Mouse (Mus musculus): Measurements from ENCODE around the gene Iqgap2.

The Iqgap2 gene

GRCm38 (mm10) chr13:95884455-95884854 lies 7.3 kb downstream of the Iqgap2 start:
- no peak for ATAC-seq (ENCODE audit: low TSS enrichment)

DNA sequence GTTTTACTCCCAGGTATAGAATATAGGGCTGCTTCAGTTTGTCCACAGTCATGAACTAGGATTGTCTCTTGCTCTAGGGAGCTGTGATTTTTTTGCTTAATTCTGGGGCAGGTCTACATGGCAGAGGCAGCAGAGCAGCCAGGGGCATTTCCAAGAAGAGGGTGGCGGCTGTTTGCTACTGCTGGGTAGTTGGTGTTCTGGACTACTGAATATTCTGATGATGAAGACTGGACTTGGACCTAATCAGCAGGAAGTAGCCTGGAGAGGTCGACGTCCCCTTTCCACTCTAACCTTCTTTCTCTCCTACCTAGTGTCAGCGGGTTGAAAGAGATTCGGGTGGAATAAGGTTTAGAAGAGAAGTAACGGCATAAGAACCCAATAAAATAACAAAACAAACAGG lies 9.7 kb downstream of the Iqgap2 start:
- ATAC-seq (ENCODE audit: low TSS enrichment), result no peak

- no peak for ATAC-seq (ENCODE audit: low TSS enrichment)
These were observed 10.3 kb downstream of the Iqgap2 start for GRCm38 (mm10) chr13:95881427-95881826.

DNA sequence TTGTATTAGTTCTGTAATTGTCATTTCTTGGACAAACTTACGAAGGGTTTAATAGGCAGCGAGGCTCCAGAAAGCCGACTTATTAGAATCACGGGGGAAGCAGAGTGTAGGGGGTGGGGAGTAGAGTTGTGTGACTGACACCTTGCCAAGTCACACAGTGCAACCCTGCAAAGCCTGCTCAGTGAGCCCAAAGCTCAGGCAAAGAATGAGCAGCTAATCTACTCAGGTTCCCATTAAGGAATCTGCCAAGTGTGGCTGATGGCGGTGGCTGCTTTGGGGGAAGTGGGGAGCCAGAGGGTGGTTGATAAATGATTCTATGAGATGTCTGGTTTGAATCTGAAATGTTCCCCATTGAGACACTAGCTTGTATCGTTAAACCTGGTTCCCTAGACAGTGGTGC lies 11.1 kb downstream of the Iqgap2 start:
- ATAC-seq (ENCODE audit: low TSS enrichment), result 0 out of 2 replicates have a peak, but pooled peaks have one; percentile 31

DNA sequence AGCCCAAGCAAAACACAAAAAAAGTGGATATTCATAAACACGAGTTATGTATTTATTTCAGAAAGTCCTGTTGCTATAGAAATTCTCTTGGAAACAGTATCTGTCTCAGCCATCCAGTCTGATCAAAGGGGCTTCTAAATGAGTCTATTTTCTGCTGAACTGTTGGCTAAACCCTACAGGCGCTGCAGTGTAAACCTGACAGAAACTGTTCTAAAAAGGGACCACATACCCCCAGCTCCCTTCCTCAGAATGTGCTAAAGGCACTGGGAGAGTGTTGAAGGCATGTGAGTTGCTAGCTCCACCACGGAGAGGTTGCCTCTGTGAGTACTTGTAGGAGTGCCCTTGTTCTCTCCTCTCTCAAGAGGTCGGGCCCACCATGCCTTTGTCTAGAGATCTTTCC lies 19.7 kb downstream of the Iqgap2 start:
- ATAC-seq (ENCODE audit: low TSS enrichment), result peak; percentile 78

DNA sequence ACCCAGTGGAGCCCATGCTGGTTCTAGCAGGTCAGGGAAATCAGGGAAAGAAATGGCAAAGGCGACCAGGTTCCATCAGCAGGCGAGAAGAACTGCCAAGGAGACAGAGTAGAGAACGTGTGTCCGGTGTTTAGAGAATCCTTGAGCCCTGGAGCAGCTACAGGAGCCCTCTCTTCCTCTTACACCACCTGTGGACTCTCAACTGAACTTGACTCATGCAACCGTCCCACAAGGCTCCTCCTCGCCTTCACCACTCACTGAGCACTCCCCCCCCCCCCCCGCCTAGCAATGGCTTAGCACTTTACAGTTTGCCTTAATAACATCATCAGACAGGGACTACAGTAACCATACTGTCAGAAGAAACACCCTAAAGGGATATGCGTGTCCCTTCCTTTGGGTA lies 21.1 kb downstream of the Iqgap2 start:
- ATAC-seq (ENCODE audit: low TSS enrichment), result no peak

DNA sequence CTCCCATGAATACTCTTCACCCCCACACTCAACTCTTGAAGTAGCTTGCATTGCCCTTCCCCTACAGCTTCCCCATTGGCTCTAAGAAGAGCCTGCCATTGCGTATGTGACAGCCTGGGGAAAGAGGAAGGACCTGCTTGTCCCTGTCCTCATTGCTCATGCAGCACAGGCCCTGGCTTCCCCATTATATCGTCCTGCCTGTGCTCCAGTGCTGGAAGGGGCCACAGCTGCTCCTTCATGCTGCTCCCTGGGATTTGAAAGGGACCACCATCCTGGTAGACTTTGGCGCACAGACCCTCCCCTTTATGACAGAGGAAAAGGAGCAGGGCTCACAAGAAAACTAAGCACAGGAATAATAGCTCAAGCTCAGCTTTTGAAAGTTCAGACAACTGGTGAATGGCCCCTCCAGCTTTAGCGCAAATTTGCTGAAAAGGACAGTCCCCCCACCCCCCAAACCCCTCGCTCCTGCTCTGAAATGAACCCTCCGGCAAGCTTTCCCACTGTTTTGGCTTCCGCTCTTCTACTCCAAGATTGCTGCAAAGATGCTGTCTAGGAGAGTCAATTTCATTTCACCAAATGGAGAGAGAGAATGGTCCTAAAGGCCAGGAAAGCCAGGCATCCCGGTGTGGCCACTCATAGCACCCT lies 22.7 kb downstream of the Iqgap2 start:
- peak; percentile 36; the same call in 1 of the 2 replicates for ATAC-seq (ENCODE audit: low TSS enrichment)

- ATAC-seq (ENCODE audit: low TSS enrichment), result no peak
These were observed 29.5 kb downstream of the Iqgap2 start for GRCm38 (mm10) chr13:95862201-95862600.

DNA sequence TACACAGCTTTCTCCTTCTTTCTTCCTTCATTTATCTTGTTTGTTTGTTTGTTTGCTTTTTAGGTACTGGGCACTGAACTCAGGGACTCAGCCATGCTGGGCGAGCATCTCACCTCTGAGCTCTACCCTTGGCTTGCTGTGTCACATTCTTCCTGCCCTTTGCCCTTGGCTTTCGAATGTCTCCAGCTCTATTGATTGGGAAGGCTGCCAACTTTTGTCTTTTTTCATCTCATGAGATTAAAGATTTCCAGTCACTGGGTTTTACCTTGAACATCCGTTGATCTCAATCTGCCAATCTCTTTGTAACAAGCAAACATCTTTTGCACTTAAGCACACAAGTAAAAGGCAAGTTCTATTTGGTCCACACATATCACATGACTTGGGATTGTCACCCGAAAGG lies 32.5 kb downstream of the Iqgap2 start:
- no peak for ATAC-seq (ENCODE audit: low TSS enrichment)

DNA sequence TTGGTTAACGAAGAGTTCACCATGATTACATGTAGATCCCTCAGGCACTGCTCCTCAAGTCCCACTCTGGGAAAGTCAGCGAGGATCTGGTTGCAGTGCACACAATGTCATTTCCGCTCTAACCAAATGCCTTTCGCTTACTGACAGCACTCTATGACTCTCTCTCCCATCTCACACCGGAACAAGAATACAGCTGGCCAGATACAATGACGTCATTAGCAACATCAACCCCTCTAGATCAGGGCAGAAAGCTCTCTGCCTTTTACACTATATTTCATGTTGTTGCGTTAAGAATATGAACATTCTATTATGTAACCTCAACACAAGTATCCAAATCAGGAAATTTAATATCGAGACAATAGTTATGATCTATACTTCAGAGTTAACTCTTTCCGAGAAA lies 32.9 kb downstream of the Iqgap2 start:
- no peak for ATAC-seq (ENCODE audit: low TSS enrichment)

DNA sequence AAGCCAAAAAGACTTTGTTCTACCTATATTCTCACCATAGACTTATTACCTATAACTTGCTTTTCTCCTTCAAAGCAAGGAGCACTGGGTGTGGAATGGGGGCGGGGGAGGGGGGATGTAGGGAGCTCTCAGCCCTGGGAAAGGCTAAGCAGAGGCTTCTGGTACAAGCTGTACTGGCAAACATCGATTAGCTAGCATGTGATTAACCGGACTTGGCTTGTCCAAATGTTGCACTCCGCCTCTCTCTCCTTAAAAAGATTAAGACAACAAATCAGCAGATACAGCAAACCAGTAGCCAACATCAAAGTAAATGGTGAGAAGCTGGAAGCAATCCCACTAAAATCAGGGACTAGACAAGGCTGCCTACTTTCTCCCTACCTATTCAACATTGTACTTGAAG lies 36.2 kb downstream of the Iqgap2 start:
- no peak for ATAC-seq (ENCODE audit: low TSS enrichment)

- ATAC-seq (ENCODE audit: low TSS enrichment), result 0 out of 2 replicates have a peak, but pooled peaks have one; percentile 23
These were observed 40.1 kb downstream of the Iqgap2 start for GRCm38 (mm10) chr13:95851611-95852010.

DNA sequence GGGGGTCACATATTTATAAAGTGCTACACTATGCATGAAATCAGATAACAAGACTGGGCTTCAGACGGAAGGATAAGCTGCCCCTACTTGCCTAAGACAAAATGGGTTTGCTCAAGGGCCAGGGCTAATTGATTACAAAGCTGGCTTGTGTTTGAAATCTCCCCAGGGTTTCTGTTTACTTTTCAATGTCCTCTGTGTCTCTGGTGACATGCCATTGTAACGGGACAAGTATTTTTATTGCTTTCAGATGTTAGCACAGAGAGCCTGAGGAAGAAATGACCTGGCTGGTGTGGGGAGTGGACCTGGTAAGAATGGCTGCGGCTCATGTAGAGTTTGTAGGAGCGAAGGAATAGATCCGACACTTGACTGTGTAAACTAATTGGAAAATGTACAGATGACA lies 41.3 kb downstream of the Iqgap2 start:
- ATAC-seq (ENCODE audit: low TSS enrichment), result no peak

- ATAC-seq (ENCODE audit: low TSS enrichment), result peak; percentile 90
These were observed 42.2 kb downstream of the Iqgap2 start for GRCm38 (mm10) chr13:95849501-95850007.

- no peak for ATAC-seq (ENCODE audit: low TSS enrichment)
These were observed 45.4 kb downstream of the Iqgap2 start for GRCm38 (mm10) chr13:95846364-95846763.

DNA sequence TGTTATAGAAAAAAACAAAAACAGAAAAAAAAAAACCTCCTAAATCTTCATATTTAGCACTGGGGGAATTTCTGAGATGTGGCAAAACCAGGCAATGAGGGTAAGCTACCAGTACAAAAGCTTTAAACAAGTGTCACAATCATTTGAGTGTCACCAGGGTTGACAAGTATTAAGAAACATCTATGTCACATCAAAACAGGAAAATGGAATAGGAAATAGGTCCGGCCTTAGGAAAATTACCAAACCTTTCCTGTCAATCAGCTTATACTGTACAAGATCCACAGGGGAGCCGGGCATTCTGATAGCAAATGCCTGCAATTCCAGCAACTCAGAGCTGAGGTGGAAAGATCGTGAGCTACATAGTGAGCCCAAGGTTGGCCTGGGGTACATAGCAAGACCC lies 46.8 kb downstream of the Iqgap2 start:
- ATAC-seq (ENCODE audit: low TSS enrichment), result no peak

DNA sequence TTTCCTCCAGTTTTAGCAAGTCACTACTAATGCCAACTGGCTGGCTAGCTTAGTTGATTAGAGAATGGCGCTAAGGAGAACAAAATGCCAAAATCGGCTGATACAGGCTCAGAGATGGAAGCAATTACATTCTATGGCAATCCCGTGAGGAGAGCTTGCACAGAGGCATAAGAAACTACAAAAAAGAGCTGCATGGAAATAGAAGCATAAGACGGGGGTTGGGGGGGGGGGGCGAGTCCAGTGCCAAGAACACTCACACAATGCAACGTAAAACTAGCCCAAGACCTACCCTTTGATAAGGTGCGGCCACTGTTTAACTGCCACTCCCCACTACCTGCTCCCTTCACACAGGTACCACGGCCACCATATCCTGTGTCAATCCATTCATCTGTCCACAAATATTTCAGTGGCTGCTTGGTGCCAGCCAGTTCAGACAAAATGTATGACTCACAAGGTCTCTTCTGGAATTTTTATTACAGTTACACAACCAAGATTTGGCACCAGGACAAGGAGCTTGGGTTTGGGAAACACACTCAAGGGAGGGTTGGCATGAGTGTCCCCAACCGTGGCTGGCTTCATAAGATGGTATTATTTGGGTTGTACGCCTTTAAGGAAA lies 48.2 kb downstream of the Iqgap2 start:
- peak; percentile 80 for ATAC-seq (ENCODE audit: low TSS enrichment)

DNA sequence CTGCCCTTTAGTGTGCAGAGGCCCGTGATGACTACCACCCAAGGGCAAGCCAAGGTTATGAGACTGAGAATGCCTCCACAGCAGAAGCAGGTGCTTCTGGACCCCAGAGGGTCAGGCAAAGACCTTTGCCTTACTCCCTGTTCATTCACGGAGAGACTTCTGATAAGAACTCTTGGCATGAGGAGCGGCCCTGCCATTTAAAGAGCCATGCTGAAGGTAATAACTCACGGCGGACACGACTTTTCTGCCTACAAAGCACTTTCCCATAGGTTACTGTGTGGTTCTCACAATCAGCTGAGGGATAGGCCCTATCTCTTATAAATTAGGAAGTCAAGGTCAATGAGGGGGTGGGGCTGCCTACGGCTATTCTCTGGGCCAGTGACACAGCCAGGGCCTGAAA lies 48.9 kb downstream of the Iqgap2 start:
- ATAC-seq (ENCODE audit: low TSS enrichment), result no peak

DNA sequence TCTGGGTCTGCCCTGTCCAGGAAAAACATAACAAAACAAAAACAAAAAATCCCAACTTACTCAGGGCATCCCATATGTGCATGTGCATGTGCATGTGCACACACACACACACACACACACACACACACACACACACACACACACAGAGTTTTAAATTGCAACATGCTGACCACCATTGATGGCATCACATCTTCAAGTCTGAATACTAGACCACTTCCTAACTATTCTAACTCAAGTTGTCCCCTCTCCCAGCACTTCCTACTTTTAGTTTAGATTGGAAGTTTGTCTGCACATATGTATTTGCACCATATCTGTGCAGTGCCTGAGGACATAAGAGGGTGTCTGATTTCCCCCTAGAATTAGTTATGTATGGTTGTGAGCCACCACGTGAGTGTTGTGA lies 49.8 kb downstream of the Iqgap2 start:
- ATAC-seq (ENCODE audit: low TSS enrichment), result no peak

GRCm38 (mm10) chr13:95836944-95837343 lies 54.8 kb downstream of the Iqgap2 start:
- ATAC-seq (ENCODE audit: low TSS enrichment), result no peak

DNA sequence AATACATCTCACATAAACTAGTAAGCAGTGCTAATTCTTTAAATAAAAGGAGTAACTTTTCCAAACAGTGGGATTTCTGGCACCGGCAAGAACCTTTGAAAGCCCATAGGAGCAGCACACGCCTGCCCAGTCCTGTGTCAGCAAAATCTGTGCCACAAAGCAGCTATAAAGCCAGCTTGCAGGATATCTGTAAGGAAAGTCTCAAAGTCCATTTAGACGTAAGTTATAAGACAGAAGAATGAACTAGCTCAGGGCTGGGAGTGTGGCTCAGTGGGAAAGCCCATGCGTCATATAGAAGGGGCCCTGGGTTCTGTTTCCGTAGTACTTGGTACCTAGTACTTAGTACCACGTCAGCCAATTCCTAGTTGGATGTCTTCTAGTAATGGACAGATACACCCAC lies 58.2 kb downstream of the Iqgap2 start:
- ATAC-seq (ENCODE audit: low TSS enrichment), result no peak

GRCm38 (mm10) chr13:95832712-95833111 lies 59.0 kb downstream of the Iqgap2 start:
- no peak for ATAC-seq (ENCODE audit: low TSS enrichment)

DNA sequence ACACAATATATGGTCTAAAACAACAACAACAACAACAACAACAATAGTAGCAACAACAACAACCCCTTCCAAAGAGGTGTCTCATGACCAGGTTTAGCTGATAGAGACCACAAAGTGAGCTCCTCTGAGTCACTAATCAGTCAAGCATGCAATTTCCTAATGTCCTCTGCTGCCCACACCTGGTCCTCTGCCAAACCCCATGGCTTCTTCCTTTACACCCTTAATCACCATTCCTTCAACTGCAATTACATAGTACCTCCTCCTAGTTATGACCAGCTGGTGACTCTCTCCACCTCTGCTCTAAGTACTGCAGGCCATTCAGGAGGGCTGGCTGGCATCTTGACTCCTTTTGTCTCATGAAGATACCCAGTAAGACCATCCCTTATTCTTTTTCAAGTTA lies 60.0 kb downstream of the Iqgap2 start:
- no peak for ATAC-seq (ENCODE audit: low TSS enrichment)
